Mouse (Mus musculus) midbrain, embryonic 12.5 days (tissue): ENCODE results near the gene Spag9. TPM values are rescaled to one million over a fixed set of nuclear protein-coding genes. Genes with fewer than 3 reads are reported as not detected.

ENCODE experiments used
- ATAC-seq: fragments of 200-750 bp; cut with Nextera tagmentation; 2 replicates; pipeline ENCODE4 v1.8.0; 2017; ENCODE audit warnings: low read depth, moderate TSS enrichment, moderate library complexity; ENCODE audit not compliant: low FRiP score
- H3K27ac ChIP-seq: fragments of 300-500 bp; sonication (generic); replicated peaks from 2 replicates; pipeline ENCODE4 v1.5.1; 2016; ENCODE audit warnings: mild to moderate bottlenecking
- H3K27me3 ChIP-seq: fragments of 300-500 bp; sonication (generic); 2 replicates; pipeline ENCODE4 v1.6.1; 2016; ENCODE audit warnings: mild to moderate bottlenecking
- H3K36me3 ChIP-seq: fragments of 300-500 bp; sonication (generic); 2 replicates; pipeline ENCODE4 v1.6.1; 2016
- H3K4me1 ChIP-seq: fragments of 300-500 bp; sonication (generic); 2 replicates; pipeline ENCODE4 v1.6.1; 2016
- H3K4me2 ChIP-seq: fragments of 300-500 bp; sonication (generic); replicated peaks from 2 replicates; pipeline ENCODE4 v1.6.1; 2016; ENCODE audit warnings: mild to moderate bottlenecking, moderate library complexity
- H3K4me3 ChIP-seq: fragments of 300-500 bp; sonication (generic); 2 replicates; pipeline ENCODE4 v1.5.1; 2016; ENCODE audit warnings: mild to moderate bottlenecking
- H3K9ac ChIP-seq: fragments of 300-500 bp; sonication (generic); replicated peaks from 2 replicates; pipeline ENCODE4 v1.6.1; 2016; ENCODE audit warnings: mild to moderate bottlenecking, moderate library complexity
- H3K9me3 ChIP-seq: fragments of 300-500 bp; sonication (generic); 2 replicates; pipeline ENCODE4 v1.6.1; 2016; ENCODE audit warnings: mild to moderate bottlenecking
- WGBS: fragments of 180-500 bp; shearing (Covaris S2); methylation state at CpG from one replicate; pipeline ENCODE4 v1.1.7; 2016; 5-methylcytosine and 5-hydroxymethylcytosine counted together
- polyA plus RNA-seq: library from polyadenylated mRNA; unstranded; fragments of >200 nt; fragmentation: Nextera tagmentation; extraction: Ambion mirVana; gene quantifications from 2 replicates; pipeline ENCODE4 v1.2.1, GENCODE M21; 2016

Gene Spag9
- polyA plus RNA-seq = 134 and 147 TPM in 2 replicates

DNA sequence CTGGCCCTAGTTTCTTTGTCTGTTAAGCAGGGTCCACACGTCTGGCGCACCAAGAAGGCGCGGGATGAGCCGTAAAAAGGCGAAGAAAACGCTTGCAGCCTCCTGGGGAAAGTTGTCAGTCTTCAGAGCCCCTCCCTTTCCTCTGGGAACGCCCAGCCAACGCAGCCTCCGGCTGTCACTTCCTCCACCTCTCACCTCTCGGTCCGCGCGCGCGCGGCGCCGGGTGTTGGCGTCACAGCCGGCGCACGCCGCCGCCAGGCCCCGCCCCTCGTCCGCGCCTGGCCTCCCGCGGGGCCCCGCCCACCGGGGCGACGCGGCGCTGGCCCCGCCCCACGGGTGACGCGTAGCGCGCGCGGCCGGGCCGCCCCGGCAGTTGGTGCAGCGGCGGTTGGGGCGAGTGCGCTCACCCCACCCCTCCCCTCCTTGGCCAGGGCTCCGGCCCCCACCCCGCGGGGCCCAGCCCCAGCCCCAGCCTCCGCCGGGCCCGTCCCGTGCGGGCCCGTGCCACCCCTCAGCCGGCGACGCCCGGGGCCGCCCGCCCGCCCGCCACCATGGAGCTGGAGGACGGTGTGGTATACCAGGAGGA, at the start of gene Spag9:
Gene Spag9, plus strand, starts transcription at position 372 of the 586 bp plus-strand sequence.
- ATAC-seq = peak; percentile 93
- H3K4me2 ChIP-seq = peak within 1 kb of the TSS; percentile 97
- no peaks in the 10 kb centered on the region for H3K9me3 ChIP-seq
- H3K27ac ChIP-seq = peak within 1 kb of the TSS; percentile 94
- under 1% methylated on average over 51 of the region's 70 CpGs for WGBS
- peak within 1 kb of the TSS; percentile 93 for H3K4me3 ChIP-seq
- H3K4me1 ChIP-seq = peaks cover 29% of the 10 kb centered on the region
- H3K27me3 ChIP-seq = no peaks in the 10 kb centered on the region
- no peaks in the 10 kb centered on the region for H3K36me3 ChIP-seq
- H3K9ac ChIP-seq = peak within 1 kb of the TSS; percentile 92

DNA sequence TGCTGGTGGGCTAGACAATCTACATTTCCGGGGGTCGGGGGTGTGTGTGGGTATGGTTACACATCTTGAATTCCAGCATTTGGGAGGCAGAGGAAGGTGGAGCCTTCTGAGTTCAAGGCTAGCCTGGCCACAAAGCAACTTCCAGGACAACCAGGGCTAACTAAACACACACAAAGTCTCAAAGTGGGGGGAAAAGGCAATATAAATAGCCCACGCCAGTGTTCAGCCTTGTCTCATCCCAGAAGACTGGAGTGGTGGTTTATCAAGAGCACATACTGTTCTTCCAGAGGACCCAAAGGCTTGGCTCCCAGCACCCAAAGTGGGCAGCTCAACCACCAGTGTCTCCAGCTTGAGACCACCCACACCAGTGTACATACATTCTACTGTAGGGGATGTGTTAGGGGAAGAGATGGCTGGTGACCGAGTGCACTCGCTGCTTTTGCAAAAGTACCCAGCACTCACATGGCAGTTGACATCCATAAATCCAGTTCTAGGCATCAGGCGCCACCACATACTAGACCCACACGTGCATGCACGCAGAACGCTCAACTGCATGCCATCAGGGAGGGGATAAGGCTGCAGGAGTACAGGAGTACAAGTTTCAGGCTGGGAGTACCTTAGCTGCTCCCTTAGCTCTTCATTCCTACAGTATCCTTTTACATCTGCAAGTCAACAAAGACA, 46.9 kb upstream of the Spag9 start:
- H3K36me3 ChIP-seq = peaks cover 64% of the 10 kb centered on the region

DNA sequence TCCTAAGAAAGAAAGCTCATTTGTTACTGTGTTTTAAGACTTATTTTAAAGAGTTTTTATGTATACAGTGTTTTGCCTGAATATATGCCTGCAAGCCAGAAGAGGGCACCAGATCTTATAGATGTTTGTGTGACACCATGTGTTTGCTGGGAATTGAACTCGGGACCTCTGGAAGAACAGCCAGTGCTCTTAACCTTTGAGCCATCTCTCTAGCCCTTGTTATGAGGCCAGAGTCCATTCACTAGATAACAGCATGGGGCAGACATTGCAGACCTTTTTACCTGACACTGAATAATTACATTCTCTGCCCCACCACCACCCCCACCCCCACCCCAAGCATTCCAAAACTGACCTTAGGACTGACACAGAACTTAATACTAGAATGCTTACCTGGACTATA, 45.8 kb upstream of the Spag9 start:
- Histone ChIP-seq H3K27me3 (no peaks in the 10 kb centered on the region), H3K4me1 (peaks cover 14% of the 10 kb centered on the region), H3K36me3 (peaks cover 62% of the 10 kb centered on the region), H3K4me3 (no peak overlapping the region), H3K9ac (no peak overlapping the region), H3K4me2 (no peak overlapping the region), H3K9me3 (no peaks in the 10 kb centered on the region), H3K27ac (no peak overlapping the region)
- ATAC-seq = no peak
- WGBS = 90% methylated on average over 1 of the region's 1 CpGs

More for the DNA sequence above, 46.9 kb upstream of the Spag9 start:
- no peak overlapping the region for H3K4me2 ChIP-seq
- H3K27ac ChIP-seq = no peak overlapping the region
- H3K4me3 ChIP-seq = no peak overlapping the region
- H3K9ac ChIP-seq = no peak overlapping the region
- 90% methylated on average over 9 of the region's 9 CpGs for WGBS
- no peak for ATAC-seq
- no peaks in the 10 kb centered on the region for H3K27me3 ChIP-seq
- peaks cover 10% of the 10 kb centered on the region for H3K4me1 ChIP-seq
- no peaks in the 10 kb centered on the region for H3K9me3 ChIP-seq

DNA sequence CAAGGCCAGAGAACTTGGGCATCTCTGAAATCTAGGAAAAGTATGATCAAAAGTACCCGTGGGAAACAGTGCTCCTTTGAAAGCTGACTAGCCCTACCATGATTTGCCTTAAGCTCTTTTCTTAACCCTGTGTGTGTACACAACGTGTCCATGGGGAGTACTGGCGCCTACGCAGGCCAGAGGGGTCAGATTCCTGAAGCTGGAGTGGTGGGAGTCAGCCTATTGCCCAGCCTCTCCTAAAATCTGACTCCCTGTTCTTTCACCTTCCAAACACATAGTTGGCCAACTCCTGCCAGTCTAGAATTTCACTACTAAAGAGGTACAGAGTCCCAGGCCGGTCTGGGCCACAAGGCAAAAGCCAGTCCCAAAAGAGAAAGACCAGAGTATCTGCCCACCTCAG, 43.5 kb upstream of the Spag9 start:
- WGBS = 67% methylated on average over 5 of the region's 5 CpGs
- peaks cover 52% of the 10 kb centered on the region for H3K36me3 ChIP-seq
- H3K9me3 ChIP-seq = no peaks in the 10 kb centered on the region
- ATAC-seq = no peak
- H3K27ac ChIP-seq = no peak overlapping the region
- H3K4me3 ChIP-seq = no peak overlapping the region
- H3K9ac ChIP-seq = no peak overlapping the region
- no peak overlapping the region for H3K4me2 ChIP-seq
- H3K27me3 ChIP-seq = no peaks in the 10 kb centered on the region
- H3K4me1 ChIP-seq = peaks cover 25% of the 10 kb centered on the region

DNA sequence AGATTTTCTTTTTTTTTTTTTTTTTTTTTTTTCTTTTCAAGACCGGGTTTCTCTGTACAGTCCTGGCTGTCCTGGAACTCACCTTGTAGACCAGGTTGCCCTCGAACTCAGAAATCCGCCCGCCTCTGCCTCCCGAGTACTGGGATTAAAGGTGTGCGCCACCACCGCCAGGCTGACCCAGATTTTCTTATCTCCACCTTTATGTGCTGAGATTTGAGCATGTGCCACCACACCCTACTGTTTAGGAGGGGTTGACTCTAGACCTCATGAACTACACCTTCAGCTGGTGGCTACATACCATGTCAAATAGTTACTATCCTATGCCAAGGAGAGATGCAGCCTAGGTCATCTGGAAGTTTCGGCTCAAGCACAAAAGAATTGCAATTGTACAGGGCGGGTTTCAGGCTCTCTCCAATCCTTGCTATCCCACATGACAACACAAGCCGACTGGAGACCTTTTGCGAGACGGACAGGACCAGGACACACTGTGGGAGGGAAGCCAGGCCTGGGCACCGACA, 41.1 kb upstream of the Spag9 start:
- ATAC-seq = no peak
- Histone ChIP-seq H3K4me1 (peaks cover 25% of the 10 kb centered on the region), H3K27me3 (no peaks in the 10 kb centered on the region), H3K4me2 (peak overlapping the region; percentile 93), H3K9me3 (no peaks in the 10 kb centered on the region), H3K9ac (peak overlapping the region; percentile 67), H3K36me3 (peaks cover 61% of the 10 kb centered on the region), H3K4me3 (peak overlapping the region; percentile 69), H3K27ac (peak overlapping the region; percentile 88)
- 48% methylated on average over 13 of the region's 13 CpGs for WGBS

DNA sequence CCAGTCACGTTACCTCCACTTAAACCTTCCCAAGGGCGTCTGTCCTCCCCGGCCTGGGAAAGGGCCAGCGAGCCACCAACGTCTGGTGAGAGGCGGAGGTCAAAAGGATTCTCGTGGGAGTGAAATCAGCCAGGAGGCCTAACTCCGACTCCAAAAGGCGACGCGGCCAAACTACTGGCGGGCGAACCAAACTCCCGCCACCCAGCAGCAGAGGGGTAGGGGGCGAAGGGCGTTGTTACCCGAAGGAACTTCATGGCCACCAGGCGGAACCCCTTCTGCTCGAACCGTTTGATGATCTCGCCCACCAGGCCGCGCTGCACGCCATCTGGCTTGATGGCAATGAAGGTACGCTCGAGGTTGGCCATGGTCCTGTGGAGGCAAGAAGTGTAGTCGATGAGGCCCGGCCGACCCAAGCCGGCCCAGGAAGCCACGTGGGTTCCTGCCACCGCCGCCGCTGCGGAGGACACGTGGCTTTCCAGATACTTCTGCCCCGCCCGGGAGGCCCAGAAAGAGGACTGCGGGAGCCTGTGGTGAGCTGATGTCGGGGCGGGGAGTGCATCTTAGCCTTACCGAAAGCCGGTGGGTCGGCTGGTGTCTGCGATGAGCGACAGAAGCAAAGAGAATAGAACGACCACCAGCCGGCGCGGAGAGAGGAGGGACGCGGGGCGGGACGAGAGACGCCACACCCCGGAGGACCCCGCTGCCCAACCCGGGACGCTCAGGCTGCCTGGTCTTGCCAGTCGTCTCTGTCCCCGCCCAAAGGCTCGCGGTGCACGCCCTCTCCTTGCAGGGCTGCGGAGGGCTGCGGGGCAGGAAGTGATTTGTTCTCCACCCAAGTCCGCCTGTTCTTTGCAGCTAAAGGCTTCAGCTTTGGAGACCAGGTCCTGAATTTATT, 40.4 kb upstream of the Spag9 start:
- H3K36me3 ChIP-seq = peaks cover 59% of the 10 kb centered on the region
- H3K4me2 ChIP-seq = peak overlapping the region; percentile 93
- H3K9me3 ChIP-seq = no peaks in the 10 kb centered on the region
- WGBS = under 1% methylated on average over 67 of the region's 67 CpGs
- peak overlapping the region; percentile 88 for H3K27ac ChIP-seq
- H3K9ac ChIP-seq = peak overlapping the region; percentile 67
- peak overlapping the region; percentile 69 for H3K4me3 ChIP-seq
- no peaks in the 10 kb centered on the region for H3K27me3 ChIP-seq
- peaks cover 25% of the 10 kb centered on the region for H3K4me1 ChIP-seq
- peak; percentile 99 for ATAC-seq

DNA sequence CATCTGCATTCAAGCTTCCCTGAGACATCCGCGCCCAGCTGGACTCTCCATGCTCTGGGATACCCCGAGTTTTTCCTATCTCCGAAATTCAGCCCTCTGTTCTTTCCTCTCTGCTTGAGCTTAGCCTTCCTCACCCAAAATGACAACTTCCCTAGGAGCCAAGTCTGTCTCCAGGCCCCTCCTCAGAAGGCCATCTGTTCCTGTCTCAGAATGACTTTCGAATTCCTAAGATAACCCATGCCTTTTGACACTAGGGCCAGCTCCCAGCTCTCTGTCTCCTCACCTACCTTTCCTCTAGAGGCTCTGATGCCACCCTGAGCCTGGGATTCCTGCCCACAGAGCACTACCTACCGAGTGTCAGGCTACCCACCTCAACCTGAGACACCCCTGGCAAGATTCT, 39.7 kb upstream of the Spag9 start, which contains the start of gene Nme2:
Gene Nme2, minus strand, starts transcription at position 101 of the 400 bp plus-strand sequence.
- 3% methylated on average over 6 of the region's 6 CpGs for WGBS
- ATAC-seq = no peak; the same call in none of the 2 replicates
- H3K36me3 ChIP-seq = peaks cover 60% of the 10 kb centered on the region

DNA sequence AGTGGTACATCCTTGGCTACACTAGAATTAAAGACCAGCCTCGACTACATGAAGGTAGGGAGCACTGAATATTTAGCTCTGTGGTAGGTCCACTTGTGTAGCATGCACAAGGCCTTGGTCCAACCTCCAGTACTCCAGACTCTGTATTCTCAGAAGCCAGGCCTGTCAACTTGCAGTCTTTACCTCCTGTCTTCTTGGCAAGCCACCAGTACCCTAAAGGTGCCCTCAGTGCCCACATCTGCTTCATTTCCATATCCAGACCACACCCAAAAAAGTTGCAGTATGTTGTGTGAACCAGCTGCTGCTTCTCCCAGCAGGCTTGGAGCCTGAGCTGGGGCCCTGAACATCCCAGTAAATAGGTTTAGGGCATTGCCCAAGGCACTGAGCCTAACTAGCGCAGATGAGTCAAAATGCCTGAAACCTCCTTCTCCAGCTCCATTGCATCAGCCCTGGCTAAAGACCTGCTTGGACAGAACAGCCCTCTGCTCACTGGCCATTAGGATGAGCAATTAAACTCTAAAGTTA, 38.8 kb upstream of the Spag9 start:
- Histone ChIP-seq H3K4me3 (no peak overlapping the region), H3K36me3 (peaks cover 59% of the 10 kb centered on the region), H3K4me2 (no peak overlapping the region), H3K27ac (no peak overlapping the region), H3K9me3 (no peaks in the 10 kb centered on the region), H3K27me3 (no peaks in the 10 kb centered on the region), H3K4me1 (peaks cover 23% of the 10 kb centered on the region), H3K9ac (no peak overlapping the region)
- 75% methylated on average over 2 of the region's 2 CpGs for WGBS
- ATAC-seq = no peak

More for the DNA sequence above, 39.7 kb upstream of the Spag9 start, which contains the start of gene Nme2:
- Histone ChIP-seq H3K9ac (peak within 1 kb of the TSS; percentile 67), H3K4me1 (peaks cover 25% of the 10 kb centered on the region), H3K9me3 (no peaks in the 10 kb centered on the region), H3K4me2 (peak within 1 kb of the TSS; percentile 93), H3K27ac (peak within 1 kb of the TSS; percentile 88), H3K4me3 (peak within 1 kb of the TSS; percentile 69), H3K27me3 (no peaks in the 10 kb centered on the region)

DNA sequence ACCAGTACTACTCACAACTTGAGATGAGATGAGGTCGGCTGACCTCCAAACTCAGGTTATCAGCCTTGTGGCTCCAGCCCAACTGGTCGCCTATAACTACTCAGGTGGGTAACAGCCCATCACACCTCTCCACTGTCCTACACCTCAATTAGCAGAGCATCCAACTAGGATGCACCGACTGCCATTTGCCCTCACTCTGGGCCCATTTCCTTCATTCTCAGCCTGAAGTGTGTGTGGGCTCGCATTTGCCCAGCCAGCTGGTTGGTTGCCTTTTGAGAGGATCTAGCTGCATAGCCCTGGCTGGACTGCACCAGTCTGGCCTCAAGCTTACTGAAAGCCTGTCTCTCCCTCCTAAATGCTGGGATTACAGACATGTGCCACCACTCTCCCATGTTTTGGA, 38.1 kb upstream of the Spag9 start:
- Histone ChIP-seq H3K27ac (no peak overlapping the region), H3K4me3 (no peak overlapping the region), H3K9me3 (no peaks in the 10 kb centered on the region), H3K9ac (no peak overlapping the region), H3K27me3 (no peaks in the 10 kb centered on the region), H3K4me1 (peaks cover 19% of the 10 kb centered on the region), H3K4me2 (no peak overlapping the region), H3K36me3 (peaks cover 58% of the 10 kb centered on the region)
- no peak for ATAC-seq
- 88% methylated on average over 4 of the region's 4 CpGs for WGBS

DNA sequence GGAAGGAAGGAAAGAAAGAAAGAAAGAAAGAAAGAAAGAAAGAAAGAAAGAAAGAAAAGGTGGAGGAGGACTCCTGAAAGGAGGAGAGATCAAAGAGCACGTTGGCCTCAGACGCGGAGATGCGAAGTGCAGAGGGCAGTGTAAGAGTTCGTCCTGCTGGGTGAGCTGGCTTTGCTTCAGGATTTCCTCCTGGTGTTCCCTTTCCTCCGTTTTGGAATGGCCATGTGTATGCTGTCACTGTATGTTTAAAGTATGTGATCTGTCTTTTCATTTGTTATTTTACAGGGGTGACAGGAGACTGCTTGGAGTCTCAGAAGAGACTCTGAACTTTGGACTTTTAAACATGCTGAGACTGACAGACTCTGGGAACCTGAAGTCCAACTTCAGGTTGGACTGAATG, 34.4 kb upstream of the Spag9 start:
- Histone ChIP-seq H3K4me1 (peaks cover 3% of the 10 kb centered on the region), H3K36me3 (peaks cover 79% of the 10 kb centered on the region), H3K27ac (no peak overlapping the region), H3K9ac (no peak overlapping the region), H3K9me3 (no peaks in the 10 kb centered on the region), H3K4me3 (no peak overlapping the region), H3K4me2 (no peak overlapping the region), H3K27me3 (no peaks in the 10 kb centered on the region)
- no peak for ATAC-seq
- 96% methylated on average over 6 of the region's 6 CpGs for WGBS

DNA sequence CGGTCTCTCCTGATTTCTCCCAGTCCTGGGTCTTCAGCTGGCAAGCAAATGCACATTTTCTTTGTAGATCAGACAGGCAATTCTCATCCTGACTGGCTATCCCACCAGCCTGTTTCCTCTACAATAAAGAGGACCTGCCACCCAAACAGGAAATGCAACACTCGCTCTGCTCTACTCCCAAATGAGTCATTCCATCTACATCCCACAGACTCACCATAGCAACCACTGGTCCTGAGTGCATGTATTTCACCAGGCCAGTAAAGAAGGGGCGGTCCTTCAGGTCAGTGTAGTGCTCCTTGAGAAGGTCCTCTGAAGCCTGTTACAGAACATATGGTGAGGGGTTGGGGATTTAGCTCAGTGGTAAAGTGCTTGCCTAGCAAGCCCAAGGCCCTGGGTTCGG, 32.9 kb upstream of the Spag9 start:
- 83% methylated on average over 4 of the region's 4 CpGs for WGBS
- no peak for ATAC-seq
- Histone ChIP-seq H3K27ac (no peak overlapping the region), H3K4me1 (peaks cover 8% of the 10 kb centered on the region), H3K36me3 (peaks cover 73% of the 10 kb centered on the region), H3K9ac (no peak overlapping the region), H3K4me2 (no peak overlapping the region), H3K27me3 (no peaks in the 10 kb centered on the region), H3K9me3 (no peaks in the 10 kb centered on the region), H3K4me3 (no peak overlapping the region)
